Mouse (Mus musculus): ENCODE data around the gene Rgs7.

The Rgs7 gene

GRCm38 (mm10) chr1:175178733-175179132 lies 313.6 kb downstream of the Rgs7 start:
- no peak for DNase-seq (ENCODE audit: low spot score in 2 of 2)

GRCm38 (mm10) chr1:175174918-175175675 lies 317.2 kb downstream of the Rgs7 start:
- DNase-seq (ENCODE audit: low spot score in 2 of 2): no peak

GRCm38 (mm10) chr1:175155469-175155868 lies 336.8 kb downstream of the Rgs7 start:
- DNase-seq (ENCODE audit: low spot score in 2 of 2): no peak

- DNase-seq (ENCODE audit: low spot score in 2 of 2): peak; percentile 32 to 36
Measured at GRCm38 (mm10) chr1:175143051-175143450, 349.2 kb downstream of the Rgs7 start.

- DNase-seq (ENCODE audit: low spot score in 2 of 2): peak in 1 of 2 experiments; percentile 44
Measured at GRCm38 (mm10) chr1:175128525-175128924, 363.8 kb downstream of the Rgs7 start.

- DNase-seq (ENCODE audit: low spot score in 2 of 2): no peak
Measured at GRCm38 (mm10) chr1:175124416-175124815, 367.9 kb downstream of the Rgs7 start.

- no peak for DNase-seq (ENCODE audit: low spot score in 2 of 2)
Measured at GRCm38 (mm10) chr1:175118904-175119555, 373.3 kb downstream of the Rgs7 start.

GRCm38 (mm10) chr1:175108270-175108860 lies 383.9 kb downstream of the Rgs7 start:
- DNase-seq (ENCODE audit: low spot score in 2 of 2): peak in 1 of 2 experiments; percentile 43

- no peak for DNase-seq (ENCODE audit: low spot score in 2 of 2)
Measured at GRCm38 (mm10) chr1:175106315-175106714, 386.0 kb downstream of the Rgs7 start.

GRCm38 (mm10) chr1:175105426-175105825 lies 386.9 kb downstream of the Rgs7 start:
- DNase-seq (ENCODE audit: low spot score in 2 of 2): no peak

- DNase-seq (ENCODE audit: low spot score in 2 of 2): no peak
Measured at GRCm38 (mm10) chr1:175097014-175097413, 395.3 kb downstream of the Rgs7 start.

- no peak for DNase-seq (ENCODE audit: low spot score in 2 of 2)
Measured at GRCm38 (mm10) chr1:175082104-175082503, 410.2 kb downstream of the Rgs7 start.

- no peak for DNase-seq (ENCODE audit: low spot score in 2 of 2)
Measured at GRCm38 (mm10) chr1:175079819-175080608, 412.3 kb downstream of the Rgs7 start.

GRCm38 (mm10) chr1:175073500-175074232 lies 418.6 kb downstream of the Rgs7 start:
- no peak for DNase-seq (ENCODE audit: low spot score in 2 of 2)

GRCm38 (mm10) chr1:175069758-175070290 lies 422.5 kb downstream of the Rgs7 start:
- DNase-seq (ENCODE audit: low spot score in 2 of 2): peak in 1 of 2 experiments; percentile 39

GRCm38 (mm10) chr1:175049121-175049520 lies 443.2 kb downstream of the Rgs7 start:
- DNase-seq (ENCODE audit: low spot score in 2 of 2): no peak

GRCm38 (mm10) chr1:175041167-175041817 lies 451.0 kb downstream of the Rgs7 start:
- DNase-seq (ENCODE audit: low spot score in 2 of 2): peak in 1 of 2 experiments; percentile 68

- DNase-seq (ENCODE audit: low spot score in 2 of 2): no peak
Measured at GRCm38 (mm10) chr1:175040038-175040437, 452.3 kb downstream of the Rgs7 start.

- no peak for DNase-seq (ENCODE audit: low spot score in 2 of 2)
Measured at GRCm38 (mm10) chr1:175039567-175039966, 452.7 kb downstream of the Rgs7 start.

GRCm38 (mm10) chr1:175035461-175035860 lies 456.8 kb downstream of the Rgs7 start:
- no peak for DNase-seq (ENCODE audit: low spot score in 2 of 2)
